Mouse (Mus musculus): ENCODE measurements around the gene Meig1.

DNA sequence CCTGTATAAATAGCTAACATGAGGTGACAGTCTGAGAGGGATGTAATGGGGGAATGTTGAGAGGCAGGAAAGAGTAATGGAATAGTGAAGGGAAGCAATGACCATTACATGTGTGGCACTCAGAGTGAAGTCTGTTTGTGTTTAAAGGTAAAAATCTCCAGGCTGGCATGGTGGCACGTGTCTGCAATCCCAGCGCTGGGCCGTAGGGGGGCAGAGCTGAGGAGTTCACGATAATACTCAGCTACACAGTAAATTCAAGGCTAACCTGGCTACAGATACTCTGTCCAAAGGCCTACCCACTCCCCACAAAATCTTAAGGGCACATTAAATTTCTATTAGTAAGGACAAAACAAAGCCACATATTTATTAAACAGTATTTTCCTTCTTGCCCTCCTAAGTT, 34.1 kb upstream of the Meig1 start:
- TF ChIP-seq MAX (IDR thresholded peaks at IDR 0.05; ENCODE audit: low read depth) (no peak), POLR2A (IDR thresholded peaks at IDR 0.05; ENCODE audit: insufficient read length, low read depth) (no peak), E2F4 (IDR thresholded peaks at IDR 0.05; ENCODE audit: insufficient read depth) (no peak)

Data from myocyte (in vitro differentiated cells).